Mouse (Mus musculus) heart, postnatal 0 days (tissue): ENCODE measurements at regions not wholly inside any gene's neighbourhood (a gene's known extent, or its start where the extent isn't known, plus 50 kb on each side); places are given as distances from the start of the nearest gene placed in this dataset.

Experiments used
- ATAC-seq: fragments of 200-750 bp; cut with Nextera tagmentation; 2 replicates; pipeline ENCODE4 v1.8.0; 2017; ENCODE audit warnings: low read depth, moderate number of reproducible peaks, moderate library complexity; ENCODE audit not compliant: insufficient read depth
- DNase-seq: peaks from one replicate; pipeline ENCODE4 v3.0.0-alpha.2; 2016; ENCODE audit warnings: low spot score
- H3K27ac ChIP-seq: fragments of 300-500 bp; sonication (generic); 2 replicates; pipeline ENCODE4 v1.5.1; 2014; ENCODE audit warnings: low read depth, mild to moderate bottlenecking
- H3K27me3 ChIP-seq: fragments of 300-500 bp; sonication (generic); 2 replicates; pipeline ENCODE4 v1.6.1; 2014; ENCODE audit warnings: low read length, mixed read lengths; ENCODE audit not compliant: control insufficient read depth, insufficient read depth
- H3K36me3 ChIP-seq: fragments of 300-500 bp; sonication (generic); replicated peaks from 2 replicates; pipeline ENCODE4 v1.6.1; 2014; ENCODE audit warnings: low read length, mixed read lengths; ENCODE audit not compliant: control insufficient read depth, insufficient read depth
- H3K4me1 ChIP-seq: fragments of 300-500 bp; sonication (generic); 2 replicates; pipeline ENCODE4 v1.6.1; 2014; ENCODE audit warnings: antibody characterized with exemption; ENCODE audit not compliant: control insufficient read depth, insufficient read depth
- H3K4me2 ChIP-seq: fragments of 300-500 bp; sonication (generic); 2 replicates; pipeline ENCODE4 v1.6.1; 2014; ENCODE audit warnings: low read depth, mild to moderate bottlenecking, low read length, moderate library complexity
- H3K4me3 ChIP-seq: fragments of 300-500 bp; sonication (generic); 2 replicates; pipeline ENCODE4 v1.5.1; 2014; ENCODE audit warnings: low read depth, low read length
- H3K9ac ChIP-seq: fragments of 300-500 bp; sonication (generic); replicated peaks from 2 replicates; pipeline ENCODE4 v1.6.1; 2014; ENCODE audit warnings: low read depth, low read length, mixed read lengths
- H3K9me3 ChIP-seq: fragments of 300-500 bp; sonication (generic); replicated peaks from 2 replicates; pipeline ENCODE4 v1.6.1; 2016; ENCODE audit warnings: low read length; ENCODE audit not compliant: control insufficient read depth
- CTCF ChIP-seq: IDR thresholded peaks from 2 replicates; pipeline ENCODE4 v1.5.1; 2016; ENCODE audit warnings: antibody characterized with exemption, control low read depth, low read depth
- EP300 ChIP-seq: IDR thresholded peaks from 2 replicates; pipeline ENCODE4 v1.6.1; 2016; ENCODE audit warnings: antibody characterized with exemption, low read depth
- WGBS: fragments of 180-500 bp; shearing (Covaris S2); extraction: QIAGEN DNeasy Blood & Tissue Kit; methylation state at CpG from one replicate; pipeline ENCODE4 v1.1.7; 2014; 5-methylcytosine and 5-hydroxymethylcytosine counted together

- Histone ChIP-seq H3K4me2 (no peak overlapping the region), H3K36me3 (no peaks in the 10 kb centered on the region), H3K4me3 (no peak overlapping the region), H3K9ac (no peak overlapping the region), H3K9me3 (no peaks in the 10 kb centered on the region), H3K27me3 (no peaks in the 10 kb centered on the region), H3K4me1 (no peaks in the 10 kb centered on the region), H3K27ac (no peak overlapping the region)
- DNase-seq (no peak), ATAC-seq (no peak)
- 23% methylated on average over 1 of the region's 1 CpGs for WGBS
- TF ChIP-seq EP300 (no peak), CTCF (no peak)
Measured at GRCm38 (mm10) chr2:7906271-7906670, 396.9 kb upstream of the Celf2 start.

GRCm38 (mm10) chr2:7893787-7894186 is 384.4 kb upstream of the Celf2 start:
- H3K4me3 ChIP-seq: no peak overlapping the region
- 66% methylated on average over 3 of the region's 3 CpGs for WGBS
- H3K36me3 ChIP-seq: no peaks in the 10 kb centered on the region
- H3K9me3 ChIP-seq: 0 out of 2 replicates have a peak, but pooled peaks cover 8% of the 10 kb centered on the region
- DNase-seq (no peak), ATAC-seq (no peak)
- TF ChIP-seq CTCF (no peak), EP300 (no peak)
- H3K27me3 ChIP-seq: no peaks in the 10 kb centered on the region
- no peak overlapping the region for H3K4me2 ChIP-seq
- no peaks in the 10 kb centered on the region for H3K4me1 ChIP-seq
- no peak overlapping the region for H3K27ac ChIP-seq
- H3K9ac ChIP-seq: no peak overlapping the region
